Mouse (Mus musculus): ENCODE measurements at regions not wholly inside any gene's neighbourhood (a gene's known extent, or its start where the extent isn't known, plus 50 kb on each side); places are given as distances from the start of the nearest gene placed in this dataset.

DNA sequence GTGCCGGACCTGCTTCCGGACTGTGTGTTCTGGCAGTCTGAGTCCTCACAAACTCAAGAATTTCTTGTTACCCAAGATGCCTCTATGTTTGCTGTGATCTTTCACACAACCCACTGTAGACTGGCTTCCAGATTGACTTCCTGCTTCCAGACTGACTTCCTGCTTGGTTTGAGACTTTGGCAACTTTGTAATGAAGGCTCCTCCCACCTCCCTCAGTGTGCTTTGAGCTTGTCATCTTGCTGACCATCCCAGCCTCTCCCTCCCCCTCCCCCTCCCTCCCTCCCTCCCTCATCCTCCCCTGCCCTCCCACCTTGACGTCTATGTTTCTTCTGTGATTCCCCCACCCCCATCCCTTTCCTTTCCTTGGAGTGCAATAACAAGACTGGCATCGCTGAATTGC, 51.7 kb upstream of the Shb start:
- DNase-seq (no peak), ATAC-seq (ENCODE audit: low FRiP score, low TSS enrichment) (no peak)
- Histone ChIP-seq H3K36me3 (ENCODE audit: control insufficient read depth, insufficient read depth, low read length) (no peaks in the 10 kb centered on the region), H3K27me3 (ENCODE audit: control insufficient read depth, insufficient read depth, low read length) (peaks cover 3% of the 10 kb centered on the region; the same call in 1 of the 2 replicates), H3K4me3 (replicated peaks; ENCODE audit: low read depth, low read length) (no peak overlapping the region), H3K9ac (replicated peaks; ENCODE audit: low read length) (no peak overlapping the region), H3K4me1 (ENCODE audit: control insufficient read depth, insufficient read depth, low read length) (no peaks in the 10 kb centered on the region), H3K4me2 (ENCODE audit: low read length) (no peak overlapping the region), H3K27ac (replicated peaks; ENCODE audit: low read depth, low read length) (no peak overlapping the region), H3K9me3 (ENCODE audit: control insufficient read depth, low read length) (no peaks in the 10 kb centered on the region)
- WGBS, result 55% methylated on average over 4 of the region's 4 CpGs

DNA sequence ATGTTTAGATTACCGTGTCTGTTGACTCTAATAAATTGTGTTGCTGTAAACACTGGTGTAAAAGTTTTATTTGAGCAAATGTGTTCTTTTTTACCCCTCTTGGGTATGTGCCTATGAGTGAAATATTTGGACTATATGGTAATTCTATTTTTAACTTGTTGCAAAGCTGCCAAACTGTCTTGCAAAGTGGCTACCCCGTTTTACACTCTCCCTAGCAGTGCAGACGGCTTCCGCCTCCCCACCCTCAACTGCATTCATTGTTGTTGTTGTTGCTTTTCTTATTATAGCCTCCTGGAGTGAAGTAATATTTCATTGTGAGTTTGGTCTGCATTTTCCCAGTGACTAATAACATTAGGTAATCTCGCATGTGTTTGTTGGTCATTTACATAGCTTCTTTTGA, 50.2 kb upstream of the Shb start:
- H3K9ac ChIP-seq (replicated peaks; ENCODE audit: low read length), result no peak overlapping the region
- no peak overlapping the region for H3K27ac ChIP-seq (replicated peaks; ENCODE audit: low read depth, low read length)
- H3K4me1 ChIP-seq (ENCODE audit: control insufficient read depth, insufficient read depth, low read length), result peaks cover 6% of the 10 kb centered on the region; the same call in 1 of the 2 replicates
- peaks cover under 1% of the 10 kb centered on the region; the same call in 1 of the 2 replicates for H3K27me3 ChIP-seq (ENCODE audit: control insufficient read depth, insufficient read depth, low read length)
- DNase-seq (no peak), ATAC-seq (ENCODE audit: low FRiP score, low TSS enrichment) (no peak)
- H3K36me3 ChIP-seq (ENCODE audit: control insufficient read depth, insufficient read depth, low read length), result no peaks in the 10 kb centered on the region
- no peak overlapping the region for H3K4me3 ChIP-seq (replicated peaks; ENCODE audit: low read depth, low read length)
- H3K9me3 ChIP-seq (ENCODE audit: control insufficient read depth, low read length), result no peaks in the 10 kb centered on the region
- 83% methylated on average over 5 of the region's 5 CpGs for WGBS
- no peak overlapping the region for H3K4me2 ChIP-seq (ENCODE audit: low read length)
